Mouse (Mus musculus) forebrain, postnatal 0 days (tissue): ENCODE measurements at regions not wholly inside any gene's neighbourhood (a gene's known extent, or its start where the extent isn't known, plus 50 kb on each side); places are given as distances from the start of the nearest gene placed in this dataset.

Source experiments
- ATAC-seq: fragments of 200-750 bp; cut with Nextera tagmentation; 2 replicates; pipeline ENCODE4 v1.8.0; 2017; ENCODE audit warnings: mild to moderate bottlenecking, moderate library complexity
- DNase-seq: peaks from one replicate; pipeline ENCODE4 v3.0.0-alpha.2; 2015
- H3K27ac ChIP-seq: fragments of 300-500 bp; sonication (generic); 2 replicates; pipeline ENCODE4 v1.5.1; 2014; ENCODE audit warnings: low read depth, mild to moderate bottlenecking, antibody characterized with exemption, low read length, moderate library complexity, mixed read lengths
- H3K27me3 ChIP-seq: fragments of 300-500 bp; sonication (generic); 2 replicates; pipeline ENCODE4 v1.6.1; 2014; ENCODE audit warnings: mild to moderate bottlenecking, low read length, mixed read lengths; ENCODE audit not compliant: insufficient read depth
- H3K36me3 ChIP-seq: fragments of 300-500 bp; sonication (generic); 2 replicates; pipeline ENCODE4 v1.6.1; 2014; ENCODE audit warnings: mild to moderate bottlenecking, moderate library complexity; ENCODE audit not compliant: insufficient read depth
- H3K4me1 ChIP-seq: fragments of 300-500 bp; sonication (generic); 2 replicates; pipeline ENCODE4 v1.6.1; 2014; ENCODE audit warnings: antibody characterized with exemption; ENCODE audit not compliant: insufficient read depth
- H3K4me2 ChIP-seq: fragments of 300-500 bp; sonication (generic); 2 replicates; pipeline ENCODE4 v1.6.1; 2014; ENCODE audit warnings: low read depth, mild to moderate bottlenecking, moderate library complexity
- H3K4me3 ChIP-seq: fragments of 300-500 bp; sonication (generic); 2 replicates; pipeline ENCODE4 v1.5.1; 2014; ENCODE audit warnings: low read depth, low read length, mixed read lengths
- H3K9ac ChIP-seq: fragments of 300-500 bp; sonication (generic); 2 replicates; pipeline ENCODE4 v1.6.1; 2014; ENCODE audit warnings: mild to moderate bottlenecking
- H3K9me3 ChIP-seq: fragments of 300-500 bp; sonication (generic); 2 replicates; pipeline ENCODE4 v1.6.1; 2016; ENCODE audit warnings: low read length
- CTCF ChIP-seq: sonication (generic); IDR thresholded peaks from 2 replicates; pipeline ENCODE4 v1.5.1; 2016; ENCODE audit warnings: antibody characterized with exemption, control low read depth, low read depth
- whole genome bisulfite sequencing: fragments of 180-500 bp; shearing (Covaris S2); extraction: QIAGEN DNeasy Blood & Tissue Kit; methylation state at CpG from one replicate; pipeline ENCODE4 v1.1.7; 2014; 5-methylcytosine and 5-hydroxymethylcytosine counted together

DNA sequence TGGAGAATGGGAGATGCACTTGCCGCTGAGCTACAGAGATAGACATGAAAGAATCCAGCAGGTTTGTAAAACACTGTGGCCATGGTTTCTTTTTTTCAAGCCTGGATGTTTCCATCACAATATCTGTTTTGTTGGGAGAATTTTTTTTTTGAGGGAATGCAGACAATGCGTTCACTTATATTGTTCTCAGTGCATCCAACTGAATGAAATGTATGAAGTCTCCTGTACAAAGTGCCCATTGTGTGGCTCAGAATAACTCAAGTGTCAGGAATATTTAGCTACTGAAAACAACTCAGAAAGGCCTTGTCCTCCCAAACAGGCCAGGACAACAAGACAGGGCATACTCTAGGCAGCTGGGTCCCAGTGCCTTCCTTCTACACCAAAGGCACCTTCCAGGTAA is 120.3 kb upstream of the Ado start:
- no peaks in the 10 kb centered on the region for H3K4me1 ChIP-seq
- DNase-seq (no peak), ATAC-seq (no peak)
- no peak overlapping the region for H3K4me2 ChIP-seq
- no peaks in the 10 kb centered on the region for H3K9me3 ChIP-seq
- H3K4me3 ChIP-seq: no peak overlapping the region
- no peak overlapping the region for H3K27ac ChIP-seq
- H3K9ac ChIP-seq: no peak overlapping the region
- H3K27me3 ChIP-seq: no peaks in the 10 kb centered on the region
- H3K36me3 ChIP-seq: no peaks in the 10 kb centered on the region
- WGBS: 81% methylated on average over 2 of the region's 2 CpGs
- TF ChIP-seq CTCF: no peak

DNA sequence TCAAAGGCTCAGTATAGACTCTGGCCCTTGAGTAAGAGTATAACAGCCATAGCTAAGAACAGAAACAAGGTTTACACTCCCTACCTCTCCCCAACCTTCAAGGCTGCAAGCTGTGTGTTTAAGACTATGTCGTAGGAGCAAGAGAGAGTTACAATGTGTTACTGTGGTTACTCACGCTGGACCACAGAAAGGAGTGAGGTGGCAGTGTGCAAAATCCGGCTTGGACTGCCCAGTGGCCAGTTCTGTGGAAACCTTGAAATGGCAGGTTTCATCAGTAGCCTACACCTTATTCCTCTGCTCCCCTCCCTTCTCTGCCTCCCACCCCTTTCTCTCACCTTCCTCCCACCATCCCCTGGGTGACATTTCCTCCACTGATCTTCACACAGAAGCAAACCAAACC is 114.3 kb upstream of the Ado start:
- H3K4me3 ChIP-seq: no peak overlapping the region
- H3K27ac ChIP-seq: no peak overlapping the region
- DNase-seq (no peak), ATAC-seq (no peak)
- WGBS: 66% methylated on average over 3 of the region's 3 CpGs
- H3K36me3 ChIP-seq: no peaks in the 10 kb centered on the region
- H3K9me3 ChIP-seq: no peaks in the 10 kb centered on the region
- TF ChIP-seq CTCF: no peak
- no peak overlapping the region for H3K4me2 ChIP-seq
- H3K4me1 ChIP-seq: no peaks in the 10 kb centered on the region
- H3K27me3 ChIP-seq: no peaks in the 10 kb centered on the region
- H3K9ac ChIP-seq: no peak overlapping the region

DNA sequence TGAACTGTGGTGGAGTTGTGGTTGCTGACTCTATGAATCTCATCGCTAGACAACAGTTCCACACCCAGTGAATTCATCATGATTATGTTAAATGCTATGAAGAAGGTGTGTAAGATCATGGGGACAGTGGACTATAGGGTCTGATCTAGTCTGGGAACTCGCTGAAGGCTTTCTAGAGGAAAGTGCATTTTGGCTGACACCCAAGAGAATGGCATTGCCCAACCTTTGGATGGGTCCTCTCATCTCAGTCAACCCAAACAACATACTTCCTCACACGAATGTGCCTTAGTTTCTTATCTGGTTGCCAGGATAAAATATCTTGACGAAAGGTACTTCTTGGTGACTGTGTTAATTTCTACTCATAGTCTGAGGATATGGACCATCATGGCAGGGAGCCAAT is 112.9 kb upstream of the Ado start:
- Histone ChIP-seq H3K27me3 (no peaks in the 10 kb centered on the region), H3K9me3 (no peaks in the 10 kb centered on the region), H3K36me3 (no peaks in the 10 kb centered on the region), H3K27ac (no peak overlapping the region), H3K9ac (no peak overlapping the region), H3K4me3 (no peak overlapping the region), H3K4me1 (no peaks in the 10 kb centered on the region), H3K4me2 (no peak overlapping the region)
- WGBS: 88% methylated on average over 4 of the region's 4 CpGs
- no peak for TF ChIP-seq CTCF
- ATAC-seq (no peak), DNase-seq (no peak)

GRCm38 (mm10) chr10:67658005-67658545 is 109.3 kb upstream of the Ado start:
- Histone ChIP-seq H3K4me2 (no peak overlapping the region), H3K4me3 (no peak overlapping the region), H3K27ac (no peak overlapping the region), H3K27me3 (no peaks in the 10 kb centered on the region), H3K9me3 (no peaks in the 10 kb centered on the region), H3K36me3 (no peaks in the 10 kb centered on the region), H3K4me1 (no peaks in the 10 kb centered on the region), H3K9ac (no peak overlapping the region)
- TF ChIP-seq CTCF: no peak
- ATAC-seq: no peak
- 75% methylated on average over 4 of the region's 4 CpGs for WGBS
- DNase-seq: no peak

DNA sequence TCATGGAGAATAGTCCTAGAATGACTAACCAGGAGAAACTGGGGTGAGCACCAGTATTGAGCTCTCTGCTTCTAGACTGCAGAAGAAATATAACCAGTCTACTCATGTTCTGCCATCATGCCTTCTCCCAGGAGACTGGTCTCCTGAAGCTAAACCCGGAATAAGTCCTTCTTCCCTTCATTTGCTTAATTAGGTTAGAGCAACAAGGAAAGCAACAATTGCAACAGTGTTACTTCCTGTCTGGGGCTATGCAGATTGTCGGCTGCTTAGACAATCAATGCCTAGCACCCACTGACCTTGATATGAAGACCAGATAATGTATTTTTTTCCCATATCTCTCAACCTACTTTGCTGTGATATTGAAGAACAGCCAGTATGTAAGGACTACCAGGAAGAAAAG is 108.5 kb upstream of the Ado start:
- no peak overlapping the region for H3K9ac ChIP-seq
- TF ChIP-seq CTCF: no peak
- H3K36me3 ChIP-seq: no peaks in the 10 kb centered on the region
- no peak overlapping the region for H3K27ac ChIP-seq
- no peaks in the 10 kb centered on the region for H3K9me3 ChIP-seq
- H3K4me1 ChIP-seq: no peaks in the 10 kb centered on the region
- H3K4me2 ChIP-seq: no peak overlapping the region
- no peak for ATAC-seq
- no peaks in the 10 kb centered on the region for H3K27me3 ChIP-seq
- WGBS: 59% methylated on average over 2 of the region's 2 CpGs
- no peak overlapping the region for H3K4me3 ChIP-seq
- no peak for DNase-seq

GRCm38 (mm10) chr10:67654518-67654917 is 105.8 kb upstream of the Ado start:
- Histone ChIP-seq H3K9me3 (no peaks in the 10 kb centered on the region), H3K4me2 (no peak overlapping the region), H3K27me3 (no peaks in the 10 kb centered on the region), H3K9ac (no peak overlapping the region), H3K4me1 (no peaks in the 10 kb centered on the region), H3K27ac (no peak overlapping the region), H3K36me3 (no peaks in the 10 kb centered on the region), H3K4me3 (no peak overlapping the region)
- 65% methylated on average over 10 of the region's 10 CpGs for WGBS
- DNase-seq (no peak), ATAC-seq (no peak)
- TF ChIP-seq CTCF: no peak

- DNase-seq: no peak
- Histone ChIP-seq H3K9ac (no peak overlapping the region), H3K36me3 (no peaks in the 10 kb centered on the region), H3K4me1 (no peaks in the 10 kb centered on the region; the same call in 1 of the 2 replicates), H3K4me3 (no peak overlapping the region), H3K27me3 (no peaks in the 10 kb centered on the region), H3K4me2 (no peak overlapping the region), H3K27ac (no peak overlapping the region), H3K9me3 (no peaks in the 10 kb centered on the region)
- TF ChIP-seq CTCF: no peak
- WGBS: 86% methylated on average over 3 of the region's 3 CpGs
- no peak for ATAC-seq
These were observed 103.5 kb upstream of the Ado start for GRCm38 (mm10) chr10:67652300-67652699.

DNA sequence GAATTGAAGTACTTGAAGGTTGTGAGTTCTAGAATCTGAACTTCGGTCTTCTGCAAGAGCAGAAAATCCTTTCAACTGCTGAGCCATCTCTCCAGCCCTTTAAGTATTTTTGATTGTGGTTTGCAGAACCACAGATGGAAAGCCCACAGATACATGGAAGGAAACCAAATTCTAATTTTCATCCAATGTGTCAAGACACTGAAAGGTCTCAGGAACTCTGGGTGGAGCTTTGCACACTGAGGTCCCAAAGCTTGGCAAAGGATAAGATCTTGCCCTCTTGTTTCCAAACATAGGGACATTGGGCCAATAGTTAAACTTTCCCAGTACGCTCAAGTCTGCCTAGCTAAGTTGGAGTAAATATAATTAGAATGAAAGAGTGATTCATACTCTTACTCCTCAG is 102.6 kb upstream of the Ado start:
- no peak overlapping the region for H3K4me2 ChIP-seq
- H3K27ac ChIP-seq: no peak overlapping the region
- no peaks in the 10 kb centered on the region for H3K36me3 ChIP-seq
- no peaks in the 10 kb centered on the region; the same call in 1 of the 2 replicates for H3K4me1 ChIP-seq
- H3K9ac ChIP-seq: no peak overlapping the region
- WGBS: 88% methylated on average over 2 of the region's 2 CpGs
- H3K4me3 ChIP-seq: no peak overlapping the region
- TF ChIP-seq CTCF: no peak
- H3K9me3 ChIP-seq: no peaks in the 10 kb centered on the region
- DNase-seq (no peak), ATAC-seq (no peak)
- no peaks in the 10 kb centered on the region for H3K27me3 ChIP-seq
